Mouse (Mus musculus): ENCODE data around the gene Gprc5c.

DNA sequence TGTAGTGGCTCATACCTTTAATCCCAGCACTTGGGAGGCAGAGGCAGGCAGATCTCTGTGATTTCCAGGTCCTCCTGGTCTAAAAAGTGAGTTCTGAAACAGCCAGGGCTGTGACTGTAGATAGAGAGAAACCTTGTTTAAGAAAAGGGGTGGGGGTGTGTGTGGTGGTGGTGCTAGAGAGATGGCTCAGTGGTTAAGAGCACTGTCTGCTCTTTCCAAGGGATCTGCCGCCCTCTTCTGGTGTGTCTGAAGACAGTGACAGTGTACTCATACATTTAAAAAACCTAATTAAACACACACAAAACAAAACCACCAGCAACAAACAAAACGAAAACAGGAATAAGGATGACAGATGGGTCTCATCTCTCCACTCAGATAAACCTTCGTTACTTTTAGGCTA lies 11.7 kb downstream of the Gprc5c start:
- TF ChIP-seq POLR2A (IDR thresholded peaks at IDR 0.05; ENCODE audit: borderline replicate concordance, extremely low read depth, low read depth, low read length) (no peak), CTCF (IDR thresholded peaks at IDR 0.05; ENCODE audit: insufficient read depth, low read length) (no peak)

Data from lung, adult 2 months (tissue).